Mouse (Mus musculus) thymus, postnatal 10 days (tissue): ENCODE measurements around the gene Enkd1.

Experiments
- DNase-seq, 2 experiments: peaks; one replicate each; pipeline ENCODE4 v3.0.0; 2021; ENCODE audit warnings: low spot score in 2 of 2

The Enkd1 gene

GRCm38 (mm10) chr8:105707498-105708403 is at the start of gene Enkd1, which contains the start of gene 4933405L10Rik:
Enkd1 (minus strand) TSS chr8:105708210.
4933405L10Rik (plus strand) TSS chr8:105707655.
- peak; percentile 86 for DNase-seq

DNA sequence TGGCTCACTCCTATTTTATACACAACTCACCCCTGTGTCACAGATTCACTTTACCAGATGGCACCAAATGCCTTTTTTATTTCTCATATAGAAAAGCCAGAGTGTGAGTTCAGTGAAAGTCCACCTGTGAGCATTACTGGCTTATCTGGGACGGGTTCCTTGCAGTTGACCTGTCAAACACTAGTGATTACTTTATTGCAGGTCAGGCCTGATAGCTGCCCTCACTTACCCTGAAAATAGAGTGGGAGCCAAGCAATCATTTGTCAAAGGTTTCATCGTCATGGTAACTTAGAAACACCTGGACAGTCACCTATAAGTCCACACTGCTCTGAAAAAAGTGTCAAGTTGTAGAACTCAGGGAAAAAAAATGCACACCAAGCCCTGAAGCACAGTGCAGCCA is 46.7 kb upstream of the Enkd1 start:
- DNase-seq = no peak

GRCm38 (mm10) chr8:105753916-105754315 is 45.9 kb upstream of the Enkd1 start:
- no peak for DNase-seq

GRCm38 (mm10) chr8:105750606-105751005 is 42.6 kb upstream of the Enkd1 start:
- no peak for DNase-seq

DNA sequence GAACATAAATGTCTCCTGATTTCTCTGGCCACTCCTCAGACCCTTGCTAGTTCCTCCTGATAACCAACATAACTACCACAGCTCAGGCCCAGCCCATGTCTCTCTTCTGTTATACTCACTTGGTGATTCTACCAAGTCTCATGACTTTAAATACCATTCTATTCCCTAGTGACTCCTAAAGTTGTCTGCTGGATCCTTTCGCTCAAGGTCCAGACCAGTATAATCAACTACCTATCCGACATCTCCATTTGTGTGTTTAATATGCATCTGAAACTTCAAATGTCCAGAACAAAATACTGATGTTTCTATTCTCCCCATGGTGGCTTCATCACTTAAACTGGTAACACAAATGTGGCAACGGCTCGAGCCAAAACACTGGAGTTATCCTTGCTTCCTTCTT is 35.3 kb upstream of the Enkd1 start:
- DNase-seq = no peak

- DNase-seq = no peak
Measured at GRCm38 (mm10) chr8:105739216-105739615, 31.2 kb upstream of the Enkd1 start.

DNA sequence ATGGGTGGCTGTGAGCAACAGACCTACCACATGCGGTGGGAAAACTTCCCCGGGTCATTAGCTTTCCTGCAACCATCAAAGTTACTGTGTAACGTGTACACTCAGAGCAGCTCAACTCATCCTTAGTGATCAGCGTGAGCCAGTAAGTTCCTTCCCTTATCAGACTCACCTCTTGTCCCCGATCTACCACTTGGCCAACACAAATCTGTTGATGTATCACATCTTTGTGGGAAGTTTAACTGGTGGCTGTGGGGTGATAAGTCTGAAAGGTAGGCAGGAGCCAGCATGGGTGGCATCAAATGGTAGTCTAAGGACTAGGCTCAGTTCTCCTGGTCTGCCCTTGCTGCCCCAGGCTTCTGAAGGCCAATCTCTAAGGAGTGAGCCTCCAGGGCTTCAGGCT is 24.2 kb upstream of the Enkd1 start:
- no peak for DNase-seq

GRCm38 (mm10) chr8:105727397-105728124 is 19.6 kb upstream of the Enkd1 start:
- no peak for DNase-seq

DNA sequence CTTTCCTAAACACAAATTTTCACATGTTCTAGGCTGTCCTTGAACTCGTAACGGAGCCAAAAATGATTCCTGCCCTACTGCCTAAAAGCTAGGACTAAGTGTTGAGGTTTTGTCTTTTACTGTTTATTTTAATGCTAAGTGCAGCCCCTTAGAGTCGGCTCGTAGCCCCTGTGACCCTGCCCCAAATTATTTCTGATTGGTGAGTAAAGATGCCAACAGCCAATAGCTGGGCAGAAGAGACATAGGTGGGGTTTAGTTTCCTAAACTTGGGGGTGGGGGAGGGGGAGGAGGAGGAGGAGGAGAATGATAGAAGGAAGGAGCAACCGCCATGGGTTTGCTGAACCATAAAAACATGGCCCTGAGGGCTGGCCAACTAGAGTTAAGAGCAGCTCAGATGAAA is 17.7 kb upstream of the Enkd1 start:
- no peak for DNase-seq

- no peak for DNase-seq
Measured at GRCm38 (mm10) chr8:105722861-105723260, 14.9 kb upstream of the Enkd1 start.

- DNase-seq = no peak
Measured at GRCm38 (mm10) chr8:105719637-105720036, 11.6 kb upstream of the Enkd1 start.

DNA sequence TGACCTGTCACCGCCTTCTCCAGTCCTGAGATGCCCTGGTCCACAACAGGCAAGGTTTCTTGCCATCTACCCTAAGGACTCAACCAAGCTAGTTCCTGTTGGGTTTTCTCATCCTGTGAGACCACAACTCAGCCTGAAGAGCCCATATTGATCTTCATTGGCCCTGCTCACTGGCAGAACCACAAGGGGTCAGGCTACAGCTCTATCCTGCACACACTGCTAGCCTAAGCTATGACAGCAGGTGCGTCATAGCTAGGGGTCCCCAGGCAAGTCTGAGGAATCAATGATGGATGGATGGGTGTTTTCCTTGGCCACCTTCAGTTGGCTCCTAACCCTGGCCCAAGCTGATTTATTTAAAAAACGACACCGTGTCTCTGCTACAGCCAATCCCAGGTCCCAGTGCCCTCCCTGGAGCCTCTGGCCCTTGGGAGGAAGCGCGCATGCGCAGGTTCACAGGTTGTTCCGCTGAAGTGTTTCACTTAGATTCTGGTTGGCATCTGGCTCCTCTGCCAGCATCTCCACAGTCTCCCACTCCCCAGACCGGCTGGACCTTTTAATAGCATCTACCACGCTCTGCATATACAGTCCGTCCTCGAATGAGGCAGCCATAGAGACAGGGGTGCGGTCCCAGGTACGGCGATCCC is 8.4 kb upstream of the Enkd1 start:
- no peak for DNase-seq

DNA sequence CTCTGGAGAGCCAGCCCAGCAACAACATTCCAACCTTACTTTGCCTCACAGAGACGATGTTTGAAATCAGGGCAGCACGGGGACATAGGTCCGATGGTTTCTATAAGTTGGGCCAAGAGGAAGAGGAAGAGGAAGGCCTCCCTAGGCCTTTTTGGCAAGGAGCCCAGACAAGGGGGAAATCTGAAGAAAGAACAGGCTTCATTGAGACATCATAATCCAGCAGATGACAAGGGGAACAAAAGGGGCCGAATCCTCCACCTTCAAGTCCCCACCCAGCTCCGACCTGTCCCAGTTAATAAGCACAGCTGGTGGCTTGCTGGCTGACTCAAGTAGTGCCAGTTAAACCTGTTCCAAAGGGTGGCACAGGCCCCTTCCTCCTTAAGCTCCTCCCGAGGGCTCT is 7.0 kb upstream of the Enkd1 start:
- DNase-seq = no peak

DNA sequence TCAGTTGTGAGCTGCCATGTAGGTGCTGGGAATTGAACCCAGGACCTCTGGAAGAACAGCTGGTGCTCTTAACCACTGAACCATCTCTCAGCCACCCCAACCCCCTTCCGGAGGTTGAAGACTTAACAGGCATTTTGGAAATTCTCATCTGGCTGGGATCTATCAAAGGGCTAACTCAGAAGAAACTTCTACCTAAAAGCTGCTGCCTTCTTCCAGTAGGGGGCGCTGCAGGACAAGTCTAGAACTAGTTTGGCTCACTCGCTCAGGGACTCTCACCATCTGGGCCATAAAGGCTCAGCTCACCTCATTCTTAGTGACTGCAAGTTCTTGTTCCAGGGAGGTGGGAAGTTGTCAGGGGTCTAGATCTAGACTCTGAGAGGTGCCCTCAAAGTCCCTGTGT is 6.1 kb upstream of the Enkd1 start:
- DNase-seq = peak; percentile 79 to 96

- no peak for DNase-seq
Measured at GRCm38 (mm10) chr8:105712286-105712685, 4.3 kb upstream of the Enkd1 start.

GRCm38 (mm10) chr8:105709317-105709716 is 1.3 kb upstream of the Enkd1 start:
- peak; percentile 3 to 7 for DNase-seq

DNA sequence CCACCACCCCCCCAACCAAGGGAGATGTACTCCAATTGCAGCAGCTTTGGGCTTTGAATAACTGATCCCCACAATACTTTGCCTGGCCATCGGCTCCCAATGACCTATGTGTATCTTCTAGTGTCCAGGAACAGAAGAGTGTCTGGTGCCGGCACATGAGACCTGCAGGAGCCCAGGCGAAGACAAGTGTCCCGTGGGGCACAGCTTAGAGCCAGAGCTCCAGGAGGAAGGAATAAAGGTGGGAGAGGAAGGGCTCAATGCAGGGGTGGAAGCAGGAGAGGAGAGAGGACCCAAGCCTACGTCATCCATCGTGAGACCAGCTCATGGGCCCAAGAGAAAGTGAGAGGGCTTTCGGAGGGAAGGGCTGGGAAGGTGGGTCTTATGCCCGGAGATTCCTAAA is 665 bp upstream of the Enkd1 start:
- peak in 1 of 2 experiments; percentile 7 for DNase-seq

DNA sequence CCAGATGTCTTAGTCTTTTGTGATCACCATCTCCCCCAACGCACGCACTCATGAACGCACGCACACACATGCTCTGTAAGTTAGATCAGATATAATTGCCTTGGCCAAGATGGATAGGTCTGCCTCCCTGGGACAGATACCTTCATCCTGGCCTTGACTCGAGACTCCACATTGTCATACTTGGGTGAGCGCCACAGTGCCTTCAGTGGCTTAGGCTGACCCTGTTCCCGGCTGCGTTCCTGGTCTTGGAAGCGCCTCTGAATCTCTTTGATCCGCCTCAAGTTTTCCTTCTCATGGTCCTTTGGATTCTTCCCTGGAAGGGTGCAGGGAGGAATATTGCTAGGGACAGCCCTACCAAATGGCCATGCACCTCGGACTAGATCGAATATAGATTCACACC is 1.6 kb downstream of the Enkd1 start:
- DNase-seq = no peak

GRCm38 (mm10) chr8:105704955-105705354 is 3.1 kb downstream of the Enkd1 start:
- no peak for DNase-seq

- peak in 1 of 2 experiments; percentile 8 for DNase-seq
Measured at GRCm38 (mm10) chr8:105704146-105704812, 3.7 kb downstream of the Enkd1 start.

GRCm38 (mm10) chr8:105702731-105703415 is 5.1 kb downstream of the Enkd1 start:
- no peak for DNase-seq
